Mouse (Mus musculus): ENCODE results near the gene Hyal5. TPM values are rescaled to one million over a fixed set of nuclear protein-coding genes. Genes with fewer than 3 reads are reported as not detected.
A peak's percentile ranks its signal among the peaks of the same experiment; 100 is the strongest.

The Hyal5 gene
- polyA plus RNA-seq (2014; fragmentation: Nextera tagmentation; extraction: Ambion mirVana): not detected in 2 replicates

DNA sequence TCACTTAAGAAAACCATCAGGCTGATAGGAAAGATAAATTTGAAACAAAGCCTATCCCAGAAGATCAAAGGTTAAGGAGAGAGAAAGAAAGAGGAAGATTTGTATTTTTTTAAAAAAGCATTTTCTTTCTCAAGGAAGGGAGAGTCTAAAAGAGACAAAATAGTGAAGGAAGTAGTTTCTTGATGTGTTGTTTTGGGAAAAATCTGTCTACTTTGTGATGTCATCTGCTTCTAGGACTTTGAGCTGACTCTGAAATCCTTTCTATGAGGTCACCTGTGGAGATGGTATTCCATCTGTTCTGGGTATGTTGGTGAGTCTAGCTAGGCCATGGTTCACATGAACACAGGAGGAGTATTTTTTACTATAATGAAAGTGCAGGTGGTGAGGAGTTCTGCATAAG lies at the start of gene Hyal5:
Gene Hyal5, plus strand, starts transcription at position 301 of the 400 bp plus-strand sequence.
- Histone ChIP-seq H3K27me3 (ENCODE audit: control insufficient read depth, insufficient read depth, low read length) (no peaks in the 10 kb centered on the region), H3K4me2 (ENCODE audit: low read depth, low read length, severe bottlenecking) (no peak within 1 kb of the TSS), H3K4me3 (ENCODE audit: low read depth, low read length) (no peak within 1 kb of the TSS), H3K4me1 (replicated peaks; ENCODE audit: control insufficient read depth, insufficient read depth, low read length) (no peaks in the 10 kb centered on the region), H3K9ac (ENCODE audit: low read length) (no peak within 1 kb of the TSS), H3K9me3 (ENCODE audit: control insufficient read depth, low read length) (no peaks in the 10 kb centered on the region), H3K27ac (ENCODE audit: low read depth, low read length) (no peak within 1 kb of the TSS), H3K36me3 (ENCODE audit: control insufficient read depth, insufficient read depth, low read length) (no peaks in the 10 kb centered on the region)
- ATAC-seq (replicated peaks; ENCODE audit: low FRiP score) (no peak), DNase-seq (ENCODE audit: low spot score) (no peak)

DNA sequence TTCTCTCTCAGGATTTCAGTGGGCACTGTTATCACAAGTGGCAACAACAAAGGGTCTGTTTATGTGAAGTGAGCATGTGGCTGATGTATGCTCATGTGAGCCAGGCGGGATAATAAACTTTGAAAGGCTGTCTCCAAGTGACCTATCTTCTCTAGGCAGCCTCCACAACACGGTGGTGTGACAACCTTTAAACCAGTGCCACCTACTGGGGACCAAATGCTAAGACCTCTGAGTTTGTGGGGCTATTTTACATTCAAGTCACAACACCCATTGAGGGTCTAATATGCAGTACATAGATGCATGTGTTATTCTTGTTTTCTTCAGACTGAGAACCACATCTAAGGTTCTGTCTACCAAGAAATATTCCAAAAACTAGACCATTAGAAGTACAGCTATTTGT lies 35.7 kb upstream of the Hyal5 start:
- H3K36me3 ChIP-seq (ENCODE audit: control insufficient read depth, insufficient read depth, low read length): no peaks in the 10 kb centered on the region
- no peak overlapping the region for H3K4me3 ChIP-seq (ENCODE audit: low read depth, low read length)
- 57% methylated on average over 2 of the region's 2 CpGs for WGBS
- H3K9ac ChIP-seq (ENCODE audit: low read length): no peak overlapping the region
- H3K27me3 ChIP-seq (ENCODE audit: control insufficient read depth, insufficient read depth, low read length): no peaks in the 10 kb centered on the region
- H3K27ac ChIP-seq (ENCODE audit: low read depth, low read length): no peak overlapping the region
- H3K9me3 ChIP-seq (ENCODE audit: control insufficient read depth, low read length): no peaks in the 10 kb centered on the region
- H3K4me2 ChIP-seq (ENCODE audit: low read depth, low read length, severe bottlenecking): no peak overlapping the region
- DNase-seq (ENCODE audit: low spot score) (no peak), ATAC-seq (replicated peaks; ENCODE audit: low FRiP score) (no peak)
- no peaks in the 10 kb centered on the region for H3K4me1 ChIP-seq (replicated peaks; ENCODE audit: control insufficient read depth, insufficient read depth, low read length)

DNA sequence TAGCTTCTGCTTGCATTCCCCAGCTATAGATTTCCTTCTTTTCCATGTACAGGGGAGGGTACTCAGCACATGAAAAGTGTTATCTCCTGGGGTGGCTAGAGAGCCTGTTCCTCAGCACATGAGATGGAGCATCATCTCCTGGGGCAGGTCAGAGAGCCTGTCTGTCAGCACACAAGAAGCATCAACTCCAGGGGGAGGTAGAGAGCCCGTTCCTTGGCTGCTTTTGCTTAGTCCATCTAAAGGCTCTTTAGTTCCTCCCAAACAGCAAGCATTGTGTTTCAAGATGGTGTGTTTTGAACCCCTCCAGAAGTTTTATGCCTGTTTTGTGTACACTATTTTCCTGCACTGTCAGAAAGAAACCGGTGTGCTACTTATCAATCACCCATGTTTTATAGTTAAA lies 2.5 kb downstream of the Hyal5 start:
- Histone ChIP-seq H3K27me3 (ENCODE audit: control insufficient read depth, insufficient read depth, low read length) (no peaks in the 10 kb centered on the region), H3K4me1 (replicated peaks; ENCODE audit: control insufficient read depth, insufficient read depth, low read length) (no peaks in the 10 kb centered on the region), H3K4me3 (ENCODE audit: low read depth, low read length) (no peak overlapping the region), H3K27ac (ENCODE audit: low read depth, low read length) (no peak overlapping the region), H3K4me2 (ENCODE audit: low read depth, low read length, severe bottlenecking) (no peak overlapping the region), H3K9ac (ENCODE audit: low read length) (no peak overlapping the region), H3K36me3 (ENCODE audit: control insufficient read depth, insufficient read depth, low read length) (no peaks in the 10 kb centered on the region), H3K9me3 (ENCODE audit: control insufficient read depth, low read length) (no peaks in the 10 kb centered on the region)
- WGBS: 44% methylated on average over 2 of the region's 2 CpGs
- ATAC-seq (replicated peaks; ENCODE audit: low FRiP score): no peak
- DNase-seq (ENCODE audit: low spot score): no peak

DNA sequence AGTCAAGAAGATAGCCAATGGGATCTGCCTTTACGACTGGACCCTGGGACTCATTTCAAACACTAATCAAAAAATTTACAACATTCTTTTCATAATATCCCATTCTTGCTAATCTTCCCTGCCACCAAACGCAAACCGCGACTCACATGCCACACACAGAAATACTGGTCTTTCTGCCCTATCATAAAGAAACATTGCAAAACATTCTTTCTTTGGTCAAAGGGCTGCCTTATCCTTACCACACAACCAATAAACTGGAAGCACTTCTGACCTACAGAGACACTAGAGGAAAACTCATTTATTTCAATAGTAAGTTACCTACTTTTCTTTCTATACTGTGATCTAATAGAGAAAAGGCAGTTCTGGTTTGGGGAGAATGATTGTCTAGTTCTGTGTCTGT lies 5.9 kb downstream of the Hyal5 start:
- no peak overlapping the region for H3K4me2 ChIP-seq (ENCODE audit: low read depth, low read length, severe bottlenecking)
- H3K36me3 ChIP-seq (ENCODE audit: control insufficient read depth, insufficient read depth, low read length): no peaks in the 10 kb centered on the region
- 89% methylated on average over 4 of the region's 4 CpGs for WGBS

DNA sequence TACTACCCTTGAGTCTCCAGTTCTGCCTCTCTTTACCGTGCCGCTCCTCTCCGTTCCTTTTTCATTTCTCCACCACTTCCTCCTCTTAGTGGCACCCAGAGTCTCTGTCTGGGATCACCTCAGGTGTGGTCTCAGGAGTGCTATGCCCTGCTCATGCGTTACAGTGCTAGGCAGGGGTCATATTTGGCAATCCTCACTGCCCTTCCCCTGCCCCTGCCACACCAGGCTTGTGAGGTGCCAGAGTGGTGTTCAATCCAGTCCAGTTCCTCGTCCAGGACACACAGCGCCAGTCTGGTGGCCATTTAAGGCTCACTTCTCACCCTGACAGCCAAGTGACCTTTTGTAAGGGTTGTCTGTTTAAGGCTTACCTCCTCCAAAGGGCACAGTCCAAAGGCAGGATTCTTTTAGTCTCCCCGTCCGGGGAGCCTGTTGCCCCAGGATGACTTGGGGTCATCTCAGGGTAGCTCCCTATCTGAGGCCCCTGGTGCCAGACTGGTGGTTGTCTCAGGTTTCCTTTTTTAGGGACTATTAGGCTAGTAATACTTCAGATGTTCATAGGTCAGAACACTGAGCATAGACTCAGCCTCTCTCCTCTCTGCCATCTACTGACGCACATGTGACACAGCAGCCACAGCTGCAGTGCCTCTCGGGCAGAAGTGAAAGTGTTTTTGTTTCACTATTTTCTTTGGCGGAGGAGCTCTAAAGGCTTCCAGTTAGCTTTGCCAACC lies 36.5 kb downstream of the Hyal5 start:
- Histone ChIP-seq H3K9ac (ENCODE audit: low read length) (no peak overlapping the region), H3K27ac (ENCODE audit: low read depth, low read length) (no peak overlapping the region), H3K4me3 (ENCODE audit: low read depth, low read length) (no peak overlapping the region), H3K27me3 (ENCODE audit: control insufficient read depth, insufficient read depth, low read length) (no peaks in the 10 kb centered on the region), H3K9me3 (ENCODE audit: control insufficient read depth, low read length) (no peaks in the 10 kb centered on the region), H3K4me1 (replicated peaks; ENCODE audit: control insufficient read depth, insufficient read depth, low read length) (no peaks in the 10 kb centered on the region), H3K4me2 (ENCODE audit: low read depth, low read length, severe bottlenecking) (no peak overlapping the region), H3K36me3 (ENCODE audit: control insufficient read depth, insufficient read depth, low read length) (no peaks in the 10 kb centered on the region)
- 79% methylated on average over 11 of the region's 11 CpGs for WGBS
- DNase-seq (ENCODE audit: low spot score) (no peak), ATAC-seq (replicated peaks; ENCODE audit: low FRiP score) (peak; percentile 73)

More for the DNA sequence above, 5.9 kb downstream of the Hyal5 start:
- no peak overlapping the region for H3K9ac ChIP-seq (ENCODE audit: low read length)
- H3K4me3 ChIP-seq (ENCODE audit: low read depth, low read length): no peak overlapping the region
- H3K4me1 ChIP-seq (replicated peaks; ENCODE audit: control insufficient read depth, insufficient read depth, low read length): no peaks in the 10 kb centered on the region
- ATAC-seq (replicated peaks; ENCODE audit: low FRiP score) (no peak), DNase-seq (ENCODE audit: low spot score) (no peak)
- H3K27me3 ChIP-seq (ENCODE audit: control insufficient read depth, insufficient read depth, low read length): no peaks in the 10 kb centered on the region
- no peaks in the 10 kb centered on the region for H3K9me3 ChIP-seq (ENCODE audit: control insufficient read depth, low read length)
- no peak overlapping the region for H3K27ac ChIP-seq (ENCODE audit: low read depth, low read length)

DNA sequence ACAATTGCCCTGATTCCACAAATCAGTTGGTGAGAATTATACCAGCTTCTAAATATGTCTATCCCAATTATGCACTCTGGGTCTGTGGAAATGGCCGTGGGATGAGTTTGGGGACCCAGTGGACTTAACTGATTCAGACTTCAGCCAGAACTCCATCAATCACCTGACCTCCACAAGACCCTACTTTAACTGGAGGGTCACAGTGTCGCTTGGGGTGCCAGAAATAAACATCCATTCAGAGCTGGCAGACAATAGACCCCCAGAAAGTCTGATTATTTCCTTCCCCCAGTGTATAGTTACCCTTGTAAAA lies 37.0 kb downstream of the Hyal5 start:
- no peaks in the 10 kb centered on the region for H3K9me3 ChIP-seq (ENCODE audit: control insufficient read depth, low read length)
- ATAC-seq (replicated peaks; ENCODE audit: low FRiP score) (0 out of 2 replicates have a peak, but pooled peaks have one; percentile 31), DNase-seq (ENCODE audit: low spot score) (no peak)
- no peaks in the 10 kb centered on the region for H3K36me3 ChIP-seq (ENCODE audit: control insufficient read depth, insufficient read depth, low read length)
- H3K27me3 ChIP-seq (ENCODE audit: control insufficient read depth, insufficient read depth, low read length): no peaks in the 10 kb centered on the region
- H3K9ac ChIP-seq (ENCODE audit: low read length): no peak overlapping the region
- H3K4me3 ChIP-seq (ENCODE audit: low read depth, low read length): no peak overlapping the region
- H3K4me2 ChIP-seq (ENCODE audit: low read depth, low read length, severe bottlenecking): no peak overlapping the region
- 61% methylated on average over 2 of the region's 2 CpGs for WGBS
- no peaks in the 10 kb centered on the region for H3K4me1 ChIP-seq (replicated peaks; ENCODE audit: control insufficient read depth, insufficient read depth, low read length)
- H3K27ac ChIP-seq (ENCODE audit: low read depth, low read length): no peak overlapping the region

DNA sequence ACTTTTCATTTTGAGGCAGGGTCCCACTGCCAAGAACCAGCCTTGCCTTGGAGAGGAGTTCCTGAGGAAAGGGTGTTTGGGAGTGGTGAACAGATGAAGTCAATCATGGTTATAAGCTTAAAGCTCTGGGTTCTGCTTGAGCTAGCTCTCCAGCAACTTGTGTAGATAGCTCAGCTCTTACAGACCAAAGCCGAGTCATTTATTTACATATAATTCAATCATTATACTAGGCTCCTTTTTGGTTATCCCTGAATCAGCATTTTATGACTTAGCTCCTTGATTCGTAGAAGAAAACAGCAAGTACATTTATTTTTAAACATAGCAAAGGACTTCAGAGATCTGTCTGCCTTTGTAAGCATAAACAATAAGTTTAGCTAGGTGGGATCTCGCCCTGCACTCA lies 47.3 kb downstream of the Hyal5 start:
- DNase-seq (ENCODE audit: low spot score) (no peak), ATAC-seq (replicated peaks; ENCODE audit: low FRiP score) (no peak)
- Histone ChIP-seq H3K9me3 (ENCODE audit: control insufficient read depth, low read length) (no peaks in the 10 kb centered on the region), H3K27me3 (ENCODE audit: control insufficient read depth, insufficient read depth, low read length) (no peaks in the 10 kb centered on the region), H3K36me3 (ENCODE audit: control insufficient read depth, insufficient read depth, low read length) (no peaks in the 10 kb centered on the region), H3K4me2 (ENCODE audit: low read depth, low read length, severe bottlenecking) (no peak overlapping the region), H3K4me3 (ENCODE audit: low read depth, low read length) (no peak overlapping the region), H3K9ac (ENCODE audit: low read length) (no peak overlapping the region), H3K4me1 (replicated peaks; ENCODE audit: control insufficient read depth, insufficient read depth, low read length) (no peaks in the 10 kb centered on the region), H3K27ac (ENCODE audit: low read depth, low read length) (no peak overlapping the region)
- WGBS: 85% methylated on average over 3 of the region's 3 CpGs

DNA sequence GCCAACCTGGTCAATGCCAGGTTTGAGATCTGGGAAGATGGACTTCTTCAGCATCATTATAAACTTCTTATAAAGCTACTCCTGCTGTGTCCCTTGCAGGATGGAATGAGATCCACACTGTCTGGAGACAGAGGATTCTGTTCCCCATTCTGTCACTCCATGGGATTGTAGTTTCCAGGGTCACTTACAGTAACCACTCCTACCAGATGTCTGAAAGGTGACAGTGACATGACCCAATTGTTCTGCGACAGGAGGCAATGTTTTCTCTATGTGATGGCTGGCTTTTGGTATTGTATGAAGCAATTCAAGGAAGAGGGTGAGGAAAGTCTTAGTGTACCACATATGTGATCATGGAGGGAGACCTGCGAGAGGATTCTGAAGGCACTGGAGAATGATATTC lies 50.0 kb downstream of the Hyal5 start:
- Histone ChIP-seq H3K4me3 (ENCODE audit: low read depth, low read length) (no peak overlapping the region), H3K9ac (ENCODE audit: low read length) (no peak overlapping the region), H3K27ac (ENCODE audit: low read depth, low read length) (no peak overlapping the region), H3K4me1 (replicated peaks; ENCODE audit: control insufficient read depth, insufficient read depth, low read length) (no peaks in the 10 kb centered on the region), H3K36me3 (ENCODE audit: control insufficient read depth, insufficient read depth, low read length) (no peaks in the 10 kb centered on the region), H3K9me3 (ENCODE audit: control insufficient read depth, low read length) (no peaks in the 10 kb centered on the region), H3K4me2 (ENCODE audit: low read depth, low read length, severe bottlenecking) (no peak overlapping the region), H3K27me3 (ENCODE audit: control insufficient read depth, insufficient read depth, low read length) (no peaks in the 10 kb centered on the region)
- WGBS: 91% methylated on average over 2 of the region's 2 CpGs
- no peak for DNase-seq (ENCODE audit: low spot score)
- ATAC-seq (replicated peaks; ENCODE audit: low FRiP score): no peak

DNA sequence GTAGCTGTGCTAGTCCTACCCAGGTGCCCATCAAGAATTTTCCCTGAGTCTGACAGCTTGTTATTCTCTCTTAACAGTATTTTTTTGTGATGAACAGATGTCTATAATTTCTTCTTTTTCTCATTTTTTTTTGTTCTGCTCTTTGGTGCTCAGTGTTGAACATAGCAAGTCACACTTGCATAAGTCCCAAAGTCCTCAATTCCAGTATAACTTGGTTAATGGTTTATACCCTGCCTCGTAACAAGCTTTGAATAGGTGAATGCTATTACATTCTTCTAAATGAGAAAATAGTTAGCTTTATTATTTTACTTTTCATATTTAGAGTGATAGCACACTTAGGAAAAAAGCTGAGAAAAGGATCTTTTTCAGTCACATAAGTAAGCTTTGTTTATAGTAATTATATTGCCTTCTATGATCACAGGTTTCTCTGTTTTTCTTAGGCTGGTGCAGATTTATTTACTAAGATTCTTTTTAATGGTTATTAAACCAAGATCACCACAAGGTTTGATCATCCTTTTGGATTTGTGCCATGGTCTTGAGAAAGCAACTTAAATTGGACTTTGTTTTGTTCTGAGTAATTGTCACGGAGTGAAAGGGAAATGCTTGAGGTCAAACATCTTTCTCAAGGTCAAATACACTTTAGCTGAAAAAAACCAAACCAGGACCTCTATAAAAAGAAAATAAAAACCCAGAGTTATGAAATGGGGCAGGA lies 52.4 kb downstream of the Hyal5 start:
- Histone ChIP-seq H3K4me3 (ENCODE audit: low read depth, low read length) (no peak overlapping the region), H3K9ac (ENCODE audit: low read length) (no peak overlapping the region), H3K4me2 (ENCODE audit: low read depth, low read length, severe bottlenecking) (no peak overlapping the region), H3K9me3 (ENCODE audit: control insufficient read depth, low read length) (no peaks in the 10 kb centered on the region), H3K4me1 (replicated peaks; ENCODE audit: control insufficient read depth, insufficient read depth, low read length) (no peaks in the 10 kb centered on the region), H3K36me3 (ENCODE audit: control insufficient read depth, insufficient read depth, low read length) (no peaks in the 10 kb centered on the region), H3K27me3 (ENCODE audit: control insufficient read depth, insufficient read depth, low read length) (no peaks in the 10 kb centered on the region), H3K27ac (ENCODE audit: low read depth, low read length) (no peak overlapping the region)
- 83% methylated on average over 2 of the region's 2 CpGs for WGBS
- DNase-seq (ENCODE audit: low spot score): no peak
- no peak for ATAC-seq (replicated peaks; ENCODE audit: low FRiP score)
